Mouse (Mus musculus): ENCODE measurements around the gene Olfr988.
"Not testable (repeated sequence)": the region's sequence is repeated elsewhere in the genome, so short reads cannot be mapped to it uniquely, and the experiment has no call there.

Gene Olfr988

GRCm38 (mm10) chr2:85363127-85363526 is at the start of gene Olfr988:
Olfr988 (minus strand) TSS chr2:85363227.
- not testable (repeated sequence) for DNase-seq (ENCODE audit: extremely low spot score)

DNA sequence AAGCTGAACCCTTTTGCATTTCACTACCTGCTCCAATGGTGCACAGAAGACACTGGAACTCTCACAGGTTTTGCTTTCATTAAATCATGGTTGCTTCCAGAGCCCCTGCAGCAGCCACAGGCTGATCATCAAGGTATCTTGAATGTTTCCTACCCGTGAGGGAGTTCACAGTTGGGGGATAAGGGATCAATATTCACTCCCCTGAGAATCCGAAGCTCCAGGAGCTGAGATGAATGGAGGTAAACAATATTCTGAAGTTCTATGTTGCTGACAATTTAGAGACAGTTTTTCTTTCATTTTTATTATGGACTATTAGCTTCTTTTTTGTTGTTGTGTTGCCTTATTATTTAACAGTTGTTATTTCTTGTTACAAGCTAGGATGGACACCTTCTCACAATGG is 46.3 kb upstream of the Olfr988 start, which contains the start of gene Olfr992:
Olfr992 (minus strand) TSS at position 101 of the 400 bp plus-strand sequence.
- DNase-seq (ENCODE audit: extremely low spot score) = no peak

DNA sequence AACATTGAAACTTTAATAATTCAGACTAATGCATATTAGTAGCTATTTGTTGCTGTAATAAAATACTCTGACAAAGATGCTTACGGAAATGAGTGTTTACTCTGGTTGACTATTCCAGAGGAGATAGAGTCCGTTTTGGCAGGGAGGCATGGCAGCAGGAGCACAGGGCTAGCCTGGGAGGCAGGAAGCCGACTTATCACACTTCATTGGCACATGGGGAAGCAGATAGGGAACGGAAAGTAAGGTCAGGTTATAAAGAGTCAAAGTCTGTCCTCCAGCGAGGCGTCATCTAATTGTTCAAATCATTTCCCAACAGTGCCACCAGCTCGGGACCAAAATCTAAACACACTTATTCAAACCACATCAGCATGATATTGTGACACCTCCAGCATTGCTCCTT is 23.1 kb downstream of the Olfr988 start:
- no peak for DNase-seq (ENCODE audit: extremely low spot score)

GRCm38 (mm10) chr2:85339215-85339614 is 23.8 kb downstream of the Olfr988 start, which contains the start of gene Olfr987:
Olfr987 (minus strand) TSS chr2:85339315.
- DNase-seq (ENCODE audit: extremely low spot score) = not testable (repeated sequence)

DNA sequence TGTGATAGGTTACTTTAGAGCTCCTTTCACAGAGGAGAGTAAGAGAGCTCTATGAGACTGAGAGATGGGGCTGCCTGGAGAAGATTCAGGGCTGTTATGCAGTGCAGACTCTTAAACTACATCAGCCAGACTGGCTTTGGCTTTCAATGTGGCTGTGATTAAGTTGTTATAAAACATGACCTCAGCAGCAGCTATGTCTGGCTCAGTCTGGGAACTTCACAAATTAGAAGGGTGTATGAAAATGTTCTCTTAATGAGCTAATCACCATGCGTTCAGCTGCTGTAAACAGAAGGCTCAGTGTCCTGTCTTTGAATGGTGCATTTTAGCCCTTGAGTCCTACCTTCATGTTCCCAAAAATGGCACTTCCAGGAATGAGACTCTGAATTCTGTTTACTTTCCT is 43.9 kb downstream of the Olfr988 start:
- DNase-seq (ENCODE audit: extremely low spot score) = no peak
